Mouse (Mus musculus) MEL (cell line): ENCODE measurements around the gene Pnpla5. TPM values are rescaled to one million over a fixed set of nuclear protein-coding genes. Genes with fewer than 3 reads are reported as not detected.
A peak's percentile ranks its signal among the peaks of the same experiment; 100 is the strongest.

Source experiments
- DNase-seq: peaks from one replicate; pipeline ENCODE4 v3.0.0; 2011; ENCODE audit warnings: low read depth, low spot score
- H3K27ac ChIP-seq: 2 replicates; pipeline ENCODE4 v1.5.1; 2012; ENCODE audit warnings: low read depth, mild to moderate bottlenecking, control low read depth, low read length, moderate library complexity; ENCODE audit not compliant: control insufficient read depth
- H3K27me3 ChIP-seq, 2 experiments: fragments of 150-350 bp in 1 of 2; sonication (generic) in 1 of 2; 2 replicates each; pipeline ENCODE4 v1.6.1; 2012; ENCODE audit warnings: low read length in 2 of 2, mild to moderate bottlenecking in 2 of 2, improper control_type of control experiment in 1 of 2, moderate library complexity in 1 of 2; ENCODE audit not compliant: insufficient read depth in 2 of 2, control insufficient read depth in 1 of 2
- H3K36me3 ChIP-seq, 2 experiments: 2 replicates each; pipeline ENCODE4 v1.6.1; 2012 to 2014; ENCODE audit warnings: low read length in 2 of 2, improper control_type of control experiment in 1 of 2, inconsistent platforms in 1 of 2, mild to moderate bottlenecking in 1 of 2; ENCODE audit not compliant: insufficient read depth in 2 of 2, control insufficient read depth in 1 of 2
- H3K4me1 ChIP-seq, 2 experiments: fragments of 150-350 bp in 1 of 2; sonication (generic) in 1 of 2; 2 replicates each; pipeline ENCODE4 v1.6.1; 2012; ENCODE audit warnings: low read length in 2 of 2, improper control_type of control experiment in 1 of 2, mild to moderate bottlenecking in 1 of 2; ENCODE audit not compliant: insufficient read depth in 2 of 2, control insufficient read depth in 1 of 2
- H3K4me3 ChIP-seq, 2 experiments: fragments of 150-350 bp in 1 of 2; sonication (generic) in 1 of 2; 2 replicates each; pipeline ENCODE4 v1.5.1; 2012; ENCODE audit warnings: low read depth in 2 of 2, low read length in 2 of 2, mild to moderate bottlenecking in 2 of 2, moderate library complexity in 2 of 2, control low read depth in 1 of 2, improper control_type of control experiment in 1 of 2; ENCODE audit not compliant: control insufficient read depth in 1 of 2, insufficient read depth in 1 of 2
- H3K79me2 ChIP-seq: 2 replicates; pipeline ENCODE4 v1.6.1; 2012; ENCODE audit warnings: mild to moderate bottlenecking, low read length, moderate library complexity; ENCODE audit not compliant: control insufficient read depth, poor library complexity, insufficient read depth
- H3K9ac ChIP-seq: 2 replicates; pipeline ENCODE4 v1.6.1; 2012; ENCODE audit warnings: low read depth, mild to moderate bottlenecking, control low read depth, low read length, moderate library complexity; ENCODE audit not compliant: control insufficient read depth, poor library complexity, severe bottlenecking
- H3K9me3 ChIP-seq: fragments of 150-350 bp; sonication (generic); replicated peaks from 2 replicates; pipeline ENCODE4 v1.6.1; 2012; ENCODE audit warnings: mild to moderate bottlenecking, low read length, improper control_type of control experiment, moderate library complexity; ENCODE audit not compliant: insufficient read depth
- CHD1 ChIP-seq: IDR thresholded peaks from 2 replicates; pipeline ENCODE4 v1.6.1; 2012; ENCODE audit warnings: low read depth, mild to moderate bottlenecking, inconsistent platforms, low read length, improper control_type of control experiment
- CHD2 ChIP-seq: IDR thresholded peaks from 2 replicates; pipeline ENCODE4 v1.6.1; 2011; ENCODE audit warnings: low read length, improper control_type of control experiment
- CTCF ChIP-seq, 3 experiments: IDR thresholded peaks in 2 of 3; conservative IDR thresholded peaks in 1 of 3; 2 replicates each; pipeline ENCODE4 v1.5.1; 2011 to 2012; ENCODE audit warnings: low read length in 3 of 3, low read depth in 2 of 3, mild to moderate bottlenecking in 2 of 3, improper control_type of control experiment in 1 of 3, inconsistent platforms in 1 of 3, mixed read lengths in 1 of 3, moderate library complexity in 1 of 3; ENCODE audit not compliant: control insufficient read depth in 1 of 3, insufficient read depth in 1 of 3, poor library complexity in 1 of 3, severe bottlenecking in 1 of 3
- ELF1 ChIP-seq: IDR thresholded peaks from 2 replicates; pipeline ENCODE4 v1.6.1; 2014; ENCODE audit warnings: low read depth, mild to moderate bottlenecking, inconsistent platforms, low read length, improper control_type of control experiment, moderate library complexity
- GATA1 ChIP-seq: IDR thresholded peaks from 2 replicates; pipeline ENCODE4 v1.6.1; 2011; ENCODE audit warnings: low read depth, low read length, improper control_type of control experiment
- KAT2A ChIP-seq: conservative IDR thresholded peaks from 2 replicates; pipeline ENCODE4 v1.6.1; 2012; ENCODE audit warnings: low read depth, low read length, improper control_type of control experiment, inconsistent platforms
- MAZ ChIP-seq: IDR thresholded peaks from 2 replicates; pipeline ENCODE4 v1.6.1; 2012; ENCODE audit warnings: low read depth, mild to moderate bottlenecking, inconsistent platforms, low read length, improper control_type of control experiment
- NELFE ChIP-seq: IDR thresholded peaks from 2 replicates; pipeline ENCODE4 v1.6.1; 2011; ENCODE audit warnings: low read depth, low read length, improper control_type of control experiment
- NRF1 ChIP-seq: IDR thresholded peaks from 2 replicates; pipeline ENCODE4 v1.6.1; 2014; ENCODE audit warnings: low read depth, mild to moderate bottlenecking, inconsistent platforms, low read length, improper control_type of control experiment, moderate library complexity; ENCODE audit not compliant: poor library complexity, insufficient read depth, severe bottlenecking
- POLR2AphosphoS5 ChIP-seq: IDR thresholded peaks from 2 replicates; pipeline ENCODE4 v1.6.1; 2012; ENCODE audit warnings: low read depth, borderline replicate concordance, mild to moderate bottlenecking, inconsistent platforms, low read length, moderate library complexity, mixed read lengths
- RAD21 ChIP-seq: IDR thresholded peaks from 2 replicates; pipeline ENCODE4 v1.6.1; 2011; ENCODE audit warnings: mild to moderate bottlenecking, low read depth, low read length, improper control_type of control experiment
- SIN3A ChIP-seq: IDR thresholded peaks from 2 replicates; pipeline ENCODE4 v1.6.1; 2012; ENCODE audit warnings: low read length, improper control_type of control experiment, inconsistent platforms
- TBP ChIP-seq: IDR thresholded peaks from 2 replicates; pipeline ENCODE4 v1.8.0; 2011; ENCODE audit warnings: low read depth, low read length, improper control_type of control experiment
- TCF12 ChIP-seq: IDR thresholded peaks from 2 replicates; pipeline ENCODE4 v1.6.1; 2014; ENCODE audit warnings: low read depth, mild to moderate bottlenecking, inconsistent platforms, low read length, improper control_type of control experiment, moderate library complexity
- USF1 ChIP-seq: IDR thresholded peaks from 2 replicates; pipeline ENCODE4 v1.6.1; 2014; ENCODE audit warnings: low read depth, mild to moderate bottlenecking, inconsistent platforms, low read length, improper control_type of control experiment, moderate library complexity
- USF2 ChIP-seq, 2 experiments: IDR thresholded peaks; 2 replicates each; pipeline ENCODE4 v1.6.1; 2011 to 2012; ENCODE audit warnings: improper control_type of control experiment in 2 of 2, low read length in 2 of 2, borderline replicate concordance in 1 of 2, inconsistent platforms in 1 of 2, low read depth in 1 of 2, mild to moderate bottlenecking in 1 of 2; ENCODE audit not compliant: insufficient read depth in 1 of 2
- ZNF384 ChIP-seq: IDR thresholded peaks from 2 replicates; pipeline ENCODE4 v1.6.1; 2012; ENCODE audit warnings: low read depth, mild to moderate bottlenecking, inconsistent platforms, low read length, improper control_type of control experiment
- polyA plus RNA-seq, 2 experiments: library from polyadenylated mRNA; stranded (reverse) in 1 of 2; unstranded in 1 of 2; fragments of >175 nt in 1 of 2; fragments of >200 nt in 1 of 2; gene quantifications; 2 replicates each; pipeline versions ENCODE4 v1.2.1 to v1.2.4; 2012; ENCODE audit warnings: low replicate concordance in 2 of 2, low read depth in 1 of 2; ENCODE audit not compliant: insufficient read length in 2 of 2, insufficient read depth in 1 of 2, missing spikeins in 1 of 2
- total RNA-seq: library from RNA; depleted of rRNA; stranded (reverse); fragments of 300-350 nt; gene quantifications from 2 replicates; pipeline ENCODE4 v1.2.3, GENCODE M21; 2012

The Pnpla5 gene
- total and polyA plus RNA-seq, 3 experiments = not detected

- Histone ChIP-seq H3K27me3 (no peaks in the 10 kb centered on the region), H3K9ac (no peak overlapping the region), H3K27ac (no peak overlapping the region), H3K9me3 (no peaks in the 10 kb centered on the region), H3K36me3 (no peaks in the 10 kb centered on the region), H3K4me1 (no peaks in the 10 kb centered on the region), H3K4me3 (no peak overlapping the region), H3K79me2 (no peaks in the 10 kb centered on the region)
- DNase-seq = no peak
- TF ChIP-seq USF2 (IDR thresholded peaks at IDR 0.05; ENCODE audit: borderline replicate concordance in 1 of 2, insufficient read depth in 1 of 2, low read depth in 1 of 2, low read length in 2 of 2) = no peak
- no peak for TF ChIP-seq TCF12
- TF ChIP-seq GATA1 = no peak
- no peak for TF ChIP-seq NELFE
- no peak for TF ChIP-seq ZNF384
- TF ChIP-seq KAT2A = no peak
- TF ChIP-seq CHD2 = no peak
- TF ChIP-seq SIN3A = no peak
- TF ChIP-seq ELF1 = no peak
- no peak for TF ChIP-seq TBP
- no peak for TF ChIP-seq POLR2AphosphoS5
- TF ChIP-seq USF1 = no peak
- TF ChIP-seq CHD1 = no peak
- no peak for TF ChIP-seq NRF1
Observed at GRCm38 (mm10) chr15:84073058-84073457, 49.9 kb downstream of the Pnpla5 start.

DNA sequence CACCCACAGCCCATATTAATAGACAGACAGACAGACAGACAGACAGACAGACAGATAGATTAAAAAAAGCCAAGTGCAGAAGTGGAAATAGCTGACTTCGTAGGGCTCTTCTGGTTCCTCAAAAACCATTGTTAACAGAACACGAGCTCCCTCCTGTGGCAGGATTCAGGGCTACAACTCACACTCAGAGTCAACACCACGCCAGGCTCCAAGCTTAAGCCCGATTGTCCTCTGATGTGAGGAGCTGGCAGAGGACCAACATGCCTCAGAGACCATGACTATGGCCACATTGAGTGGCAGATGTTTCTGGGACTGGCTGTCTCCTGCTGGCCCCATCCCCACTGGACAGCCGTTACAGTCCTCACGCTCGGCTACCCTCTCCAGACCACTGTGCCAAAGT, 50.7 kb downstream of the Pnpla5 start:
- DNase-seq = peak; percentile 17
- H3K4me1 ChIP-seq = no peaks in the 10 kb centered on the region

More for the DNA sequence above, 50.7 kb downstream of the Pnpla5 start:
- H3K4me3 ChIP-seq = no peak overlapping the region
- H3K79me2 ChIP-seq = no peaks in the 10 kb centered on the region
- H3K9me3 ChIP-seq = no peaks in the 10 kb centered on the region
- H3K27ac ChIP-seq = no peak overlapping the region
- no peak overlapping the region for H3K9ac ChIP-seq
- H3K36me3 ChIP-seq = no peaks in the 10 kb centered on the region
- no peaks in the 10 kb centered on the region for H3K27me3 ChIP-seq
- TF ChIP-seq RAD21 (peak; percentile 19), MAZ (no peak), CTCF (IDR thresholded peaks at IDR 0.05 in 2 of 3, conservative IDR thresholded peaks at IDR 0.05 in 1 of 3; ENCODE audit: control insufficient read depth in 1 of 3, insufficient read depth in 1 of 3, low read depth in 2 of 3, low read length in 3 of 3, poor library complexity in 1 of 3, severe bottlenecking in 1 of 3) (peak; percentile 13 to 30 (median 26); a peak in 4 of 6 replicates)
